Mouse (Mus musculus) hindbrain, embryonic 14.5 days (tissue): ENCODE measurements around the gene Rubcn. TPM values are rescaled to one million over a fixed set of nuclear protein-coding genes. Genes with fewer than 3 reads are reported as not detected.
A peak's percentile ranks its signal among the peaks of the same experiment; 100 is the strongest.

Experiments used
- ATAC-seq: fragments of 200-750 bp; cut with Nextera tagmentation; 2 replicates; pipeline ENCODE4 v1.8.0; 2017; ENCODE audit warnings: moderate number of reproducible peaks, mild to moderate bottlenecking, moderate TSS enrichment, moderate library complexity; ENCODE audit not compliant: low FRiP score
- DNase-seq: peaks from one replicate; pipeline ENCODE4 v3.0.0-alpha.2; 2015; ENCODE audit warnings: low spot score
- H3K27ac ChIP-seq: fragments of 300-500 bp; sonication (generic); 2 replicates; pipeline ENCODE4 v1.5.1; 2014; ENCODE audit warnings: mild to moderate bottlenecking, moderate library complexity
- H3K27me3 ChIP-seq: fragments of 300-500 bp; sonication (generic); 2 replicates; pipeline ENCODE4 v1.6.1; 2014; ENCODE audit warnings: mild to moderate bottlenecking, low read length, mixed read lengths; ENCODE audit not compliant: control insufficient read depth, insufficient read depth
- H3K36me3 ChIP-seq: fragments of 300-500 bp; sonication (generic); replicated peaks from 2 replicates; pipeline ENCODE4 v1.6.1; 2014; ENCODE audit not compliant: control insufficient read depth, insufficient read depth
- H3K4me1 ChIP-seq: fragments of 300-500 bp; sonication (generic); replicated peaks from 2 replicates; pipeline ENCODE4 v1.6.1; 2014; ENCODE audit warnings: antibody characterized with exemption, low read length, mixed read lengths; ENCODE audit not compliant: control insufficient read depth, insufficient read depth
- H3K4me2 ChIP-seq: fragments of 300-500 bp; sonication (generic); replicated peaks from 2 replicates; pipeline ENCODE4 v1.6.1; 2014; ENCODE audit warnings: mild to moderate bottlenecking, moderate library complexity
- H3K4me3 ChIP-seq: fragments of 300-500 bp; sonication (generic); replicated peaks from 2 replicates; pipeline ENCODE4 v1.5.1; 2014; ENCODE audit warnings: mild to moderate bottlenecking, low read length
- H3K9ac ChIP-seq: fragments of 300-500 bp; sonication (generic); 2 replicates; pipeline ENCODE4 v1.6.1; 2014
- H3K9me3 ChIP-seq: fragments of 300-500 bp; sonication (generic); 2 replicates; pipeline ENCODE4 v1.6.1; 2016; ENCODE audit warnings: low read length; ENCODE audit not compliant: control insufficient read depth
- WGBS: fragments of 180-500 bp; shearing (Covaris S2); extraction: QIAGEN DNeasy Blood & Tissue Kit; methylation state at CpG from one replicate; pipeline ENCODE4 v1.1.7; 2014; 5-methylcytosine and 5-hydroxymethylcytosine counted together
- polyA plus RNA-seq: library from polyadenylated mRNA; unstranded; fragments of >200 nt; fragmentation: Nextera tagmentation; extraction: Ambion mirVana; gene quantifications from 2 replicates; pipeline ENCODE4 v1.2.1, GENCODE M21; 2014

The Rubcn gene
- polyA plus RNA-seq, 1 experiment from 2014 or later, result 34.2 TPM

GRCm38 (mm10) chr16:32902051-32902428, 24.5 kb upstream of the Rubcn start:
- H3K4me1 ChIP-seq, result no peaks in the 10 kb centered on the region
- WGBS, result 69% methylated on average over 3 of the region's 3 CpGs
- no peaks in the 10 kb centered on the region for H3K9me3 ChIP-seq
- no peak overlapping the region for H3K27ac ChIP-seq
- no peak overlapping the region for H3K4me2 ChIP-seq
- peaks cover 79% of the 10 kb centered on the region for H3K36me3 ChIP-seq
- H3K27me3 ChIP-seq, result no peaks in the 10 kb centered on the region
- DNase-seq, result no peak
- H3K4me3 ChIP-seq, result no peak overlapping the region
- no peak overlapping the region for H3K9ac ChIP-seq
- ATAC-seq, result no peak

GRCm38 (mm10) chr16:32901360-32902050, 23.9 kb upstream of the Rubcn start:
- H3K27me3 ChIP-seq, result no peaks in the 10 kb centered on the region
- H3K9ac ChIP-seq, result no peak overlapping the region
- peaks cover 75% of the 10 kb centered on the region for H3K36me3 ChIP-seq
- DNase-seq, result no peak
- no peaks in the 10 kb centered on the region for H3K9me3 ChIP-seq
- ATAC-seq, result no peak
- no peaks in the 10 kb centered on the region for H3K4me1 ChIP-seq
- 90% methylated on average over 2 of the region's 2 CpGs for WGBS
- no peak overlapping the region for H3K4me2 ChIP-seq
- H3K27ac ChIP-seq, result no peak overlapping the region
- no peak overlapping the region for H3K4me3 ChIP-seq

GRCm38 (mm10) chr16:32896126-32896525, 18.6 kb upstream of the Rubcn start:
- ATAC-seq, result no peak
- no peak overlapping the region for H3K4me3 ChIP-seq
- no peaks in the 10 kb centered on the region for H3K27me3 ChIP-seq
- H3K27ac ChIP-seq, result no peak overlapping the region
- DNase-seq, result no peak
- no peaks in the 10 kb centered on the region for H3K4me1 ChIP-seq
- no peak overlapping the region for H3K9ac ChIP-seq
- H3K36me3 ChIP-seq, result peaks cover 83% of the 10 kb centered on the region
- no peaks in the 10 kb centered on the region for H3K9me3 ChIP-seq
- no peak overlapping the region for H3K4me2 ChIP-seq

GRCm38 (mm10) chr16:32889881-32890280, 12.3 kb upstream of the Rubcn start:
- ATAC-seq (no peak), DNase-seq (no peak)
- 69% methylated on average over 2 of the region's 2 CpGs for WGBS
- Histone ChIP-seq H3K4me1 (no peaks in the 10 kb centered on the region), H3K4me2 (no peak overlapping the region), H3K4me3 (no peak overlapping the region), H3K9me3 (no peaks in the 10 kb centered on the region), H3K27me3 (no peaks in the 10 kb centered on the region), H3K9ac (no peak overlapping the region), H3K27ac (no peak overlapping the region), H3K36me3 (peaks cover 75% of the 10 kb centered on the region)

- no peaks in the 10 kb centered on the region for H3K27me3 ChIP-seq
- no peak for DNase-seq
- no peak overlapping the region for H3K9ac ChIP-seq
- 87% methylated on average over 7 of the region's 7 CpGs for WGBS
- H3K4me2 ChIP-seq, result no peak overlapping the region
- ATAC-seq, result no peak
- peaks cover 67% of the 10 kb centered on the region for H3K36me3 ChIP-seq
- H3K4me1 ChIP-seq, result no peaks in the 10 kb centered on the region
- no peak overlapping the region for H3K4me3 ChIP-seq
- no peak overlapping the region for H3K27ac ChIP-seq
- no peaks in the 10 kb centered on the region for H3K9me3 ChIP-seq
Observed at GRCm38 (mm10) chr16:32887996-32888395, 10.4 kb upstream of the Rubcn start.

GRCm38 (mm10) chr16:32881538-32881937, 4.0 kb upstream of the Rubcn start:
- DNase-seq, result no peak
- Histone ChIP-seq H3K27me3 (no peaks in the 10 kb centered on the region), H3K4me3 (no peak overlapping the region), H3K36me3 (peaks cover 20% of the 10 kb centered on the region), H3K4me1 (peaks cover 17% of the 10 kb centered on the region), H3K4me2 (no peak overlapping the region), H3K9ac (no peak overlapping the region), H3K27ac (no peak overlapping the region), H3K9me3 (no peaks in the 10 kb centered on the region)
- 75% methylated on average over 7 of the region's 7 CpGs for WGBS
- ATAC-seq, result no peak

- WGBS, result 87% methylated on average over 14 of the region's 14 CpGs
- no peak for DNase-seq
- H3K9ac ChIP-seq, result peak overlapping the region; percentile 29; the same call in 1 of the 2 replicates
Observed at GRCm38 (mm10) chr16:32878972-32879926, 1.7 kb upstream of the Rubcn start.

GRCm38 (mm10) chr16:32878157-32878598, 612 bp upstream of the Rubcn start:
- Histone ChIP-seq H3K4me3 (peak overlapping the region; percentile 89), H3K4me2 (peak overlapping the region; percentile 82), H3K9ac (peak overlapping the region; percentile 91), H3K36me3 (no peaks in the 10 kb centered on the region), H3K9me3 (no peaks in the 10 kb centered on the region), H3K27me3 (no peaks in the 10 kb centered on the region), H3K4me1 (peaks cover 17% of the 10 kb centered on the region), H3K27ac (peak overlapping the region; percentile 82)
- WGBS, result under 1% methylated on average over 34 of the region's 34 CpGs
- DNase-seq, result no peak
- ATAC-seq, result peak; percentile 32; the same call in 1 of the 2 replicates

More at GRCm38 (mm10) chr16:32878972-32879926, 1.7 kb upstream of the Rubcn start:
- Histone ChIP-seq H3K36me3 (peaks cover 3% of the 10 kb centered on the region), H3K4me3 (peak overlapping the region; percentile 89), H3K9me3 (no peaks in the 10 kb centered on the region), H3K4me2 (peak overlapping the region; percentile 82), H3K27me3 (no peaks in the 10 kb centered on the region), H3K4me1 (peaks cover 17% of the 10 kb centered on the region), H3K27ac (no peak overlapping the region)
- ATAC-seq, result no peak

- 39% methylated on average over 9 of the region's 9 CpGs for WGBS
- Histone ChIP-seq H3K9me3 (no peaks in the 10 kb centered on the region), H3K27ac (no peak overlapping the region), H3K27me3 (no peaks in the 10 kb centered on the region), H3K9ac (peak overlapping the region; percentile 91), H3K4me1 (peaks cover 17% of the 10 kb centered on the region), H3K4me2 (peak overlapping the region; percentile 58), H3K4me3 (peak overlapping the region; percentile 89), H3K36me3 (no peaks in the 10 kb centered on the region)
- DNase-seq (no peak), ATAC-seq (no peak)
Observed at GRCm38 (mm10) chr16:32876831-32877230, 735 bp downstream of the Rubcn start.
